Mouse (Mus musculus) T-cell, adult 2 months (primary cell): Measurements from ENCODE around the gene Bmp3.

Source experiments
- DNase-seq: peaks from one replicate; pipeline ENCODE4 v3.0.0; 2022; ENCODE audit warnings: low spot score

Gene Bmp3

DNA sequence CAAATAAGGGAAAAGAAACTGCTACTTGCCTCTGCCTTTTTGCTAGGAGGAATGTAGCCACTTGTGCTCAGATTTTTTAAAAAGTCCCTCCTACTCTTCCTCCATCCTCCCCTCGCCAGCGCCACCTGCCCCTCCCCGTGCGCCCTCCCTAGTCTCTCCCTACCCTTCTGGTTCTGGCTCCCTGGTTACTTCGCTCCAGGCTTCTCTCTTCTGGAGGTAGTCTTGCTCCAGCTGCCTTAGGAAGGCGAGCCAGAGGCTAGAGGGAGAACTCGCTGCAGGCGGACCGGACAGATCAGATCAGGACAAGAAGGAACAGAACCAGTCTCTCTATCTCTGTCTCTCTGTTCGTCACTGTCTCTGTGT lies at the start of gene Bmp3:
Gene Bmp3, plus strand, starts transcription at position 152 of the 363 bp plus-strand sequence.
- DNase-seq, result no peak

- DNase-seq, result no peak
These were observed 49.5 kb upstream of the Bmp3 start for GRCm38 (mm10) chr5:98804761-98805160.

DNA sequence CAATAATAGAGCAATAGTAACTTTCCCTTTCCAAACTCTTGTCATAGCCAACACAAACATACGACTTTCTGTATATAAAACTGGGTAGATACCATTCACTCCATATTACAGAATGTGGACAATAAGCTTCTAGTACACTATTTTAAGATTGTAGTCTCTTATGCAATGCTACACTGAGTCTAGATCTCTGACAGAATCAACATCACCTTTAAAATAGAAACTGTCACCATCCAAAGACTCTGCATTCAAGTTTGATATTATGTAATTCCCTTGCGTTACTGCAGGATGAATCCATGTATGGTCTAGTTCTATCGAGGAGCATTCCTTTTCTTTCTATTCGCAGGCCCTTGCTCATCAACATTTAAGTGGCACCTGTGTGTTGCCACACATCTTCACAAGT lies 47.7 kb upstream of the Bmp3 start:
- DNase-seq, result no peak

- DNase-seq, result no peak
These were observed 47.2 kb upstream of the Bmp3 start for GRCm38 (mm10) chr5:98807022-98807421.

DNA sequence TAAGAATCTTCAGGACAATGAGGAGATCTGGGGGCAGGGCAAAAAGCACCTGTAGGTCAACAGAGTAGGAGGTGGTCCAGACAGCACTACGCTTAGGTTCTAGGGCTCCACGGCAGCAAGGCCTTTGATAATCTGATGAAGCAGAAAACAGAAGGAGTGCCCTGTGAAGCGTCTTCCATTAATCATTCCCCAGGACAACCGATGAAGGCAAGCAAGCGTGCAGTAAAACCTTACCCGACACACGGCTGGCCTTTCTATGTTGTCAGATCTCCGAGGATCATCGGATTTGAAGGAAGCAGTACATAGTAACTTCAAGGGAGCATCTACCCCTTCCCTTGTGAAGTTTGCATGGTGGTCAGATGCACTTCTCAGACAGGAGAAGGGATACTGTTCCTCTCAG lies 46.3 kb upstream of the Bmp3 start:
- no peak for DNase-seq

DNA sequence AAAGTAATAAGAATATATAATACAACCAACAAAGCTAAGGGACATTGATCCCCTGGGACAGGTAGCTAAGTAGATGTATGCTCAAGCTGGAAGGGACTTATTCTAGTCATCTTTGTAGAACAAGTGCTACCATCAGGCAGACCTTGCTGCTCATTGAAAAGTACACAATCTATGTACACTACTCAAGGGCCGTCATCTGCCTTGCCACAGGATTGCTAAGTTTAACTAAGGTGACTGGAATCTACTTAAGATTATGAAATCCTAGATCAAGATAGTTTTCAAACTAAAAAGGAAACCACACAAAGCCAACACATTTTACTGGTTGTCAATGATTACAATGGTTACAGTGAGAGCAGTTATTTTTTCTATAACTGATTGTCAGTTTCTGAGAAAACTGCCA lies 41.8 kb upstream of the Bmp3 start:
- DNase-seq, result no peak

GRCm38 (mm10) chr5:98815269-98815668 lies 38.9 kb upstream of the Bmp3 start:
- no peak for DNase-seq

GRCm38 (mm10) chr5:98833760-98834159 lies 20.5 kb upstream of the Bmp3 start:
- no peak for DNase-seq

GRCm38 (mm10) chr5:98834300-98834699 lies 19.9 kb upstream of the Bmp3 start:
- DNase-seq, result no peak

GRCm38 (mm10) chr5:98842600-98843310 lies 11.5 kb upstream of the Bmp3 start:
- no peak for DNase-seq

GRCm38 (mm10) chr5:98844664-98845063 lies 9.6 kb upstream of the Bmp3 start:
- DNase-seq, result no peak

- DNase-seq, result no peak
These were observed 681 bp downstream of the Bmp3 start for GRCm38 (mm10) chr5:98854627-98855564.

DNA sequence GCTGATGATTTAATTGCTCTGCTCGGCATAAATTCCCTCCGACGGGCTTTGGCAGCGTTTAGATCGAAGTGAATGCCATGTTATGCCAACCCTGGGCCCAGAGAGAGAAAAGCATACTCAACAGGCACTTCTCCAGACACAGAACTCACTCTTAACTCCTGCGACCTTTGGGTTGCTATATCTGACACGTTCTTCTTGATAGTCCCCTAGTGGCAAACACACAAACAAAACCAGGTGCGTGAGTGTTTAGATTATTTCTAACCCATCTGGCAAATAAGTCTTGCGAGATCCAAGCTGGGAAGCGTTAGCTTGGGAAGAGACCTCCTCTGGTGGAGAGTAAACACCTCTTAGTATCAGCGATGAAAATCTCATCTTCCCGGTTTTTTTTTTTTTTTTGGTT lies 1.5 kb downstream of the Bmp3 start:
- DNase-seq, result no peak

DNA sequence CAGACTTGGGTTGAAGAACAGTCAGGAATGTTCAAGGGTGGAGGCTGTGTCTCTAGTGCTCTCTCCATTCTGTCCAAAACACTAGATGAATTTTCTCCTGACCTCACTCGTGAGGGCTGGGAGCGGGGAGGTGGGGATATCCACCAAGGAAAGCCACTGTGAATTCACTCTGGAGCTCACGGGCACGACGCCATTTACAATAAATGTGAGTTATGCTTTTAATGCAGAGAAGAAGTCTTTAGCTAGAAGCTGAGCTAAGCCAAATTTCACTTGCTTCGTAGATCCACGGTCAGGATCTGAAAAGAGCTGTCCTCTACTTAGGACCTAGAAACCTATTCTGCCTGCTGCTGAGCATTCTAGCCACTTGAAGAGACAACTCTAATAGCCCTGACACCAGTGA lies 2.1 kb downstream of the Bmp3 start:
- DNase-seq, result no peak

- DNase-seq, result no peak
These were observed 9.7 kb downstream of the Bmp3 start for GRCm38 (mm10) chr5:98863891-98864290.

DNA sequence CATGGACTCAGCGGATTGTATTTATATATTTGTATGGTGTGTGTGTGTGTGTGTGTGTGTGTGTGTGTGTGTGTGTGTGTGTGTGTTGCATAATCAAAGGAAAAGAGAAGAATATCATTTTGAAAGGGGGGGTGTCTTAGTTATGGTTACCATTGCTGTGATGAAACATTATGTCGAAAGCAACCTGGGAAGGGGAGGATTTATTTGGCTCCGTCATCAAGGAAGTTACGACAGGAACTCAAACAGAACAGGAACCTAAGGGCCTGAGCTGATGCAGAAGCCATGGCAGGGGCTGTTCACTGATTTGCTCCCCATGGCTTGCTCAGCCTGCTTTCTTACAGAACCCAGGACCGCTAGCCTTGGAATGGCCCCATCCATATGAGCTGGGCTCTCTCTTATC lies 10.9 kb downstream of the Bmp3 start:
- no peak for DNase-seq

DNA sequence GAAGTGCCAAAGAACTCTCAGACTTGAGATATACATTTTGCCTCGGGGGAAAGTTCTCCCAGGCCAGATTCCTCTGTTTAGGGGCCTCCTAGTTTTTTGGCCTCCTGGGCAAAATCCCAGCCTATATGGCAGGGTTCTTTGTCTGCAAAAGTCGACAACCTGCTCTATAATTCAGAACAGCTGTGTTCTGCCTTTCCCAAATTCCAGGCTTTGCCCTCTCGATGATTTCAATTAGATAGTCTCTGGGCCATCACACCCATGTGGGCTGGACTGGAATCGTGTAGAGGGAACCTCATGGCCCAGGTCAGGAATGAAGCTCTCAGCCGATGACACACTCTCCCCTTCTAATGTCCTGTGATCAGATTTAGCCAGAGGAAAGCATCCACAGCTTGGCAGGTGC lies 21.8 kb downstream of the Bmp3 start:
- no peak for DNase-seq

DNA sequence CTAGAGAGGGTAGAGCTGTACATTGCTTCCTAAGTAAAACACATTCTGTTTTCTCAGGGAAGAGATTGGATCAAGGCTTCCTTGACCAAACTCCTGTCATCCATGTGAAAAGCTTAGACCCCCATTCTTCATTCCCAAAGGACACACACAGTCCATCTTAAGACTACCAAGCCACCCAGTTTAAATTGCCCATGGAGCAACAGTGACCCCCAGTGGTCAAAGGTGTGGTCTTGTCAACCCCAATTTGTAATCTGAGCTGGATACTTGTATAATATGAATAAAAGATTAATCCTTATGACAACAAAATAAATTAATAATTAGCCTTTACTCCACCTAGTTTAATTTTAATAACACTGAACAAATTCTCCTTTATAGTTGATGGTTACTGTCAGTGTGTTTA lies 24.7 kb downstream of the Bmp3 start:
- DNase-seq, result no peak

- no peak for DNase-seq
These were observed 27.9 kb downstream of the Bmp3 start for GRCm38 (mm10) chr5:98882096-98882495.

- DNase-seq, result no peak
These were observed 36.4 kb downstream of the Bmp3 start for GRCm38 (mm10) chr5:98890544-98891050.

DNA sequence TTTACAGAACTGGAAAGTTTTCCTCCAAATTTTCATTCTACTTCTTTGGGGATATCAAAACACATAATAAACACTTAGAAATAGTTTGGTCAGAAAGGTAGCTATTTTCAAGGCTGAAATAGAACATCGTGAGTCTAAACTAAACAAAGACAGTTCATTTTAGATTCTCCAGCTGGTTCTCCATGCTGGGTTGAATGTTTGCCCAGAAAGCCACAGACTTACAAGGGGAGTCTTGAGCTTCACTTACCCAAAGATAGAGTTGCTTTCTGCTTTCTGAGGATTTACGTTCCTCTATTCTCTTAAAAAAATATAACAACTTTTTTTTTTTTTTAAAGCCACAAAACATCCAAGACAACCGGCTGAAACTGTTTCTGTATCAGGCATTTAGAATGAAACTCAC lies 40.1 kb downstream of the Bmp3 start:
- no peak for DNase-seq

DNA sequence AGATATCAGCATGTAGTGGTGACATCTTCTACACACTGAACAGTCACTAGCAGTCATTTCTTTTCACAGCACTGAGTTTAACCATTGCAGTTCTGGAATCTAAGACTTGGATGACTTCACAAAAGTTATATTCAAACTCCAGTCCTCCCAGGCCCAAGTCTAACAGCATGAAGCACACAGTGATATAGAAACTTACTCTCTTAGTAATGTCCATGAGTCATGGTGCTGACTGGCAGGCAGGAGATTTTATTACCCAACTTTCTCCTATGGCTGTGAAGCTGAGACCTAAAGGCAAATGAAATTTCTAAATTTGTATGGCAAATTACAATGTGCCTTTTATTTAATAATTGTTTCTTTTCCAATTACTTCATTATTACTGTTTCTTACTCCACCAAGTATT lies 43.7 kb downstream of the Bmp3 start:
- no peak for DNase-seq

GRCm38 (mm10) chr5:98900926-98901325 lies 46.7 kb downstream of the Bmp3 start:
- DNase-seq, result no peak
